Mouse (Mus musculus): ENCODE measurements around the gene Mcpt9.
"Not testable (repeated sequence)": the region's sequence is repeated elsewhere in the genome, so short reads cannot be mapped to it uniquely, and the experiment has no call there.

Mcpt9 gene

GRCm38 (mm10) chr14:56030395-56030794 is at the start of gene Mcpt9:
TSS of gene Mcpt9 (minus strand) at chr14:56030495.
- not testable (repeated sequence) for DNase-seq (ENCODE audit: low read depth in 1 of 2, low spot score in 2 of 2)

GRCm38 (mm10) chr14:56062213-56062612 is 31.9 kb upstream of the Mcpt9 start, which contains the start of gene Mcpt4:
TSS of gene Mcpt4 (minus strand) at chr14:56062313.
- DNase-seq (ENCODE audit: low read depth in 1 of 2, low spot score in 2 of 2) = not testable (repeated sequence)

GRCm38 (mm10) chr14:56057722-56058121 is 27.4 kb upstream of the Mcpt9 start:
- no peak for DNase-seq (ENCODE audit: low read depth in 1 of 2, low spot score in 2 of 2)

GRCm38 (mm10) chr14:56055408-56055807 is 25.1 kb upstream of the Mcpt9 start:
- no peak for DNase-seq (ENCODE audit: low read depth in 1 of 2, low spot score in 2 of 2)

GRCm38 (mm10) chr14:56041792-56042191 is 11.5 kb upstream of the Mcpt9 start, which contains the start of gene Mcpt2:
TSS of gene Mcpt2 (plus strand) at chr14:56042041.
- DNase-seq (ENCODE audit: low read depth in 1 of 2, low spot score in 2 of 2) = not testable (repeated sequence)

GRCm38 (mm10) chr14:56034433-56034832 is 4.1 kb upstream of the Mcpt9 start:
- DNase-seq (ENCODE audit: low read depth in 1 of 2, low spot score in 2 of 2) = no peak

- not testable (repeated sequence) for DNase-seq (ENCODE audit: low read depth in 1 of 2, low spot score in 2 of 2)
These were observed 9.0 kb downstream of the Mcpt9 start for GRCm38 (mm10) chr14:56021305-56021704.

GRCm38 (mm10) chr14:56019446-56019845 is 10.8 kb downstream of the Mcpt9 start:
- no peak for DNase-seq (ENCODE audit: low read depth in 1 of 2, low spot score in 2 of 2)

GRCm38 (mm10) chr14:56017671-56018070 is 12.6 kb downstream of the Mcpt9 start, which contains the start of gene Mcpt1:
TSS of gene Mcpt1 (plus strand) at chr14:56017971.
- not testable (repeated sequence) for DNase-seq (ENCODE audit: low read depth in 1 of 2, low spot score in 2 of 2)

- no peak for DNase-seq (ENCODE audit: low read depth in 1 of 2, low spot score in 2 of 2)
These were observed 16.4 kb downstream of the Mcpt9 start for GRCm38 (mm10) chr14:56013924-56014323.

GRCm38 (mm10) chr14:56013147-56013546 is 17.1 kb downstream of the Mcpt9 start:
- no peak for DNase-seq (ENCODE audit: low read depth in 1 of 2, low spot score in 2 of 2)

- DNase-seq (ENCODE audit: low read depth in 1 of 2, low spot score in 2 of 2) = not testable (repeated sequence)
These were observed 42.8 kb downstream of the Mcpt9 start for GRCm38 (mm10) chr14:55987464-55987863.

All from monocyte, adult 2 months (primary cell).